Mouse (Mus musculus): Measurements from ENCODE around the gene Apeh. TPM values are rescaled to one million over a fixed set of nuclear protein-coding genes. Genes with fewer than 3 reads are reported as not detected.

Gene Apeh
- polyA plus RNA-seq (2017; shearing (Covaris generic)): 100 to 1,000 TPM; 122 to 135 TPM

DNA sequence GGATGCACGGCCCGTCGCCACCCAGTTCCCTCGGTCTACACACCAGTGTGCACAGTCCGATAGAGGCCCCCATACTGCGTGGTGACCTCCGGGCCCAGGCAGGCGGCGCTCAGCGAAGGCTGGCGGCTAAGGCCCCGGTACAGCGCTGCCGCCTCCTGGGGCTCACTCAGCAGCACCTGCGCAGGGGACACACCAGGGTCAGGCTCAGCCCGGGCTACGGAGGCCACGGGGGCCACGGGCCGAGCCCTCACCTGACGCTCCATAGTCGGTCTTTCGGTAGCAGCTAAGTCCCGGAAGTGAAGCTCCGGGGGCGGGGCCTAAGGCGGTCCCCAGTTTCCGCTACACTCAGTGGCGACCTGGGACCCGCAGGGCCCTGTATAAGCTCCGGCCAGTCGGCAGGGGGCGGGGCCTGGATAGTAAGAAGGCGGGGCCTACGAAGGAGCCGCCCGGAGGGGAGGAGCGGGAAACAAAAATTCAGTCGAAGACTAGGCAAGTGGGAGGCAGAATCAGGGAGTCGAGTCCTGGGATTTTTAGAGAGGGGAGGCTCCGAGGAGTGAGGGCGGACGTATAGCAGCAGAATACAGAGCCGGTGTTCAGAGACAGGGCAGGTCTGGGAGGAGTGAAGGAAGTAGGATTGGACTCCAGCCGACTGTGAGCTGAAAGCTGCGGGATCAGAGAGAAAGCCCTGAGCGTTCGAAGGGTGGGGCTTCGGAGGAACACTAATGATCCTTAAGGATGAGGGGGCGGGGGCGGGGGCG, at the start of gene Apeh:
Gene Apeh (minus strand): TSS at position 423 of the 758 bp plus-strand sequence.

GRCm38 (mm10) chr9:108082988-108083431, 11.4 kb downstream of the Apeh start, which contains the start of gene Rnf123:
TSS of gene Rnf123 (minus strand) at chr9:108083346.

DNA sequence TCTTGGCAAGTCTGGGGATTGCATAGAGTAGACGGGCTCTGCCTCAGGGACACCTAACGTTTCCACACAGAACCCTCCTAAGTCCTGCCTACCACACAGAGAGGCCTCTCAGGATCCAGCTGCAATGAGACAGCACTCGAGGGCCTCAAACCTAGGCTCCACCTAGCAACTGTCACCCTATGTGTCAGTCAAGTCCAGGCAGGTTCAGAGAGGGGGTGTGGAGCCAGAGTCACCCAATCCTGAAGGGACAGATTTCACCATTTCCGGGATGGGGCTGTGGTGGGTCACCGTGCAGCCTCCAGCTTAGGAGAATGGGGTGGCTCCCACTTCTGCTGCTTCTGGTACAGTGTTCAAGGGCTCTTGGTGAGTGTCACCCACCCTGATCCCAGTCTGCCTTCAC, 14.2 kb downstream of the Apeh start, which contains the start of gene Mst1:
Gene Mst1 (plus strand): TSS at position 269 of the 400 bp plus-strand sequence.

GRCm38 (mm10) chr9:108052885-108053664, 41.3 kb downstream of the Apeh start, which contains the start of gene Amigo3:
TSS of gene Amigo3 (plus strand) at chr9:108053159.

DNA sequence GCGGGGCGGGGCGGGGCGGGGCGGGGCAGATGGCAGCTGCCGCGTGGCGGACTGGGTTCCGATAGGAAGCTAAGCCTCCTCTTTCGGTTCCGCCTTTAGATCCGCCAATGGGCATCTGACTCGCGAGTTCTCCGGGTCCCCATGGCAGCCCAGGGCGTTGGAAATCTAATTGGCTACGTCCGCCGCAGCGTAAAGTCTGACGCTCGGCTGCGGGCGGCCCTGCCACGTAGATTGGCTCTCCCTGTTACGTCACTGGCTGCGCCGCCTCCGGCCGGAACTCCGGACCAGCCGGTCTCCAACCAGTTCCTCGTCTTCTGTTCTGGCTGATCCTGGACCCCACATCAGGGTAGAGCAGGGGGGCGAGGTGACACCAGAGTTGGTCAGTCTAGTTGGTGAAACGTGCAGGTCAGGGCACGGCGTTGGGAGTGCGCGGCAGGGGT, 45.4 kb downstream of the Apeh start, which contains the start of gene Gmppb:
Gene Gmppb (plus strand): TSS at position 227 of the 440 bp plus-strand sequence.

Other genes with a start within 250 kb of the Apeh start
- gene Rbm6, start 221.4 kb downstream of the Apeh start, polyA plus RNA-seq (2017; shearing (Covaris generic)): 100 to 1,000 TPM in 1 of 2 experiments, 10 to 100 TPM in 1; 94.7 to 118 TPM
- 10 to 100 TPM; 22.2 to 26.6 TPM for gene Mon1a, start 206.5 kb downstream of the Apeh start, polyA plus RNA-seq (2017; shearing (Covaris generic))
- gene Mst1r, start 187.7 kb downstream of the Apeh start, polyA plus RNA-seq (2017; shearing (Covaris generic)): 1 to 10 TPM in 1 of 2 experiments, under 1 TPM in 1; 0.17 to 3.5 TPM
- not detected for gene Actl11, start 166.1 kb downstream of the Apeh start, polyA plus RNA-seq (2017; shearing (Covaris generic))
- 1 to 10 TPM in 1 of 2 experiments, under 1 TPM in 1; 0.12 to 2.5 TPM for gene Camkv, start 158.9 kb downstream of the Apeh start, polyA plus RNA-seq (2017; shearing (Covaris generic))
- gene Traip, start 144.5 kb downstream of the Apeh start, polyA plus RNA-seq (2017; shearing (Covaris generic)): 1 to 10 TPM; 3.8 to 8.5 TPM
- 100 to 1,000 TPM; 252 to 291 TPM for gene Uba7, start 119.1 kb downstream of the Apeh start, polyA plus RNA-seq (2017; shearing (Covaris generic))
- under 1 TPM in 1 of 2 experiments, not detected in 1; 0.14 TPM for gene Gm20661, start 111.5 kb downstream of the Apeh start, polyA plus RNA-seq (2017; shearing (Covaris generic))
- 1 to 10 TPM in 1 of 2 experiments, under 1 TPM in 1; 0.25 to 1.5 TPM for gene Inka1, start 108.7 kb downstream of the Apeh start, polyA plus RNA-seq (2017; shearing (Covaris generic))
- gene Cdhr4, start 102.1 kb downstream of the Apeh start, polyA plus RNA-seq (2017; shearing (Covaris generic)): under 1 TPM; 0.06 to 0.82 TPM
- not detected for gene Gm20662, start 98.3 kb downstream of the Apeh start, polyA plus RNA-seq (2017; shearing (Covaris generic))
- gene Ip6k1, start 92.1 kb downstream of the Apeh start, polyA plus RNA-seq (2017; shearing (Covaris generic)): 100 to 1,000 TPM; 118 to 147 TPM
- 10 to 100 TPM; 28.8 to 32.0 TPM for gene Gmppb, start 45.4 kb downstream of the Apeh start, polyA plus RNA-seq (2017; shearing (Covaris generic))
- gene Amigo3, start 41.4 kb downstream of the Apeh start, polyA plus RNA-seq (2017; shearing (Covaris generic)): 1 to 10 TPM in 1 of 2 experiments, under 1 TPM in 1; 0.91 to 3.9 TPM
- 1 to 10 TPM; 2.0 to 3.1 TPM for gene Mst1, start 14.2 kb downstream of the Apeh start, polyA plus RNA-seq (2017; shearing (Covaris generic))
- 100 to 1,000 TPM; 114 to 160 TPM for gene Rnf123, start 11.3 kb downstream of the Apeh start, polyA plus RNA-seq (2017; shearing (Covaris generic))
- under 1 TPM; 0.51 to 0.62 TPM for gene Bsn, start 95.8 kb upstream of the Apeh start, polyA plus RNA-seq (2017; shearing (Covaris generic))
- gene Dag1, start 169.4 kb upstream of the Apeh start, polyA plus RNA-seq (2017; shearing (Covaris generic)): 10 to 100 TPM; 12.6 to 15.8 TPM
- gene Nicn1, start 195.8 kb upstream of the Apeh start, polyA plus RNA-seq (2017; shearing (Covaris generic)): 1 to 10 TPM; 1.3 to 3.2 TPM
- under 1 TPM; 0.47 to 0.89 TPM for gene Amt, start 202.2 kb upstream of the Apeh start, polyA plus RNA-seq (2017; shearing (Covaris generic))
- gene Rhoa, start 211.5 kb upstream of the Apeh start, polyA plus RNA-seq (2017; shearing (Covaris generic)): 100 to 1,000 TPM; 352 to 371 TPM
- 10 to 100 TPM; 13.0 to 15.4 TPM for gene Tcta, start 211.6 kb upstream of the Apeh start, polyA plus RNA-seq (2017; shearing (Covaris generic))
- gene Gpx1, start 244.3 kb upstream of the Apeh start, polyA plus RNA-seq (2017; shearing (Covaris generic)): 100 to 1,000 TPM; 526 to 558 TPM

Data from inflammation-experienced regulatory T-cells (primary cell).